8 mouse cellular contexts compared by ENCODE assay signal in the genomic region with DNA sequence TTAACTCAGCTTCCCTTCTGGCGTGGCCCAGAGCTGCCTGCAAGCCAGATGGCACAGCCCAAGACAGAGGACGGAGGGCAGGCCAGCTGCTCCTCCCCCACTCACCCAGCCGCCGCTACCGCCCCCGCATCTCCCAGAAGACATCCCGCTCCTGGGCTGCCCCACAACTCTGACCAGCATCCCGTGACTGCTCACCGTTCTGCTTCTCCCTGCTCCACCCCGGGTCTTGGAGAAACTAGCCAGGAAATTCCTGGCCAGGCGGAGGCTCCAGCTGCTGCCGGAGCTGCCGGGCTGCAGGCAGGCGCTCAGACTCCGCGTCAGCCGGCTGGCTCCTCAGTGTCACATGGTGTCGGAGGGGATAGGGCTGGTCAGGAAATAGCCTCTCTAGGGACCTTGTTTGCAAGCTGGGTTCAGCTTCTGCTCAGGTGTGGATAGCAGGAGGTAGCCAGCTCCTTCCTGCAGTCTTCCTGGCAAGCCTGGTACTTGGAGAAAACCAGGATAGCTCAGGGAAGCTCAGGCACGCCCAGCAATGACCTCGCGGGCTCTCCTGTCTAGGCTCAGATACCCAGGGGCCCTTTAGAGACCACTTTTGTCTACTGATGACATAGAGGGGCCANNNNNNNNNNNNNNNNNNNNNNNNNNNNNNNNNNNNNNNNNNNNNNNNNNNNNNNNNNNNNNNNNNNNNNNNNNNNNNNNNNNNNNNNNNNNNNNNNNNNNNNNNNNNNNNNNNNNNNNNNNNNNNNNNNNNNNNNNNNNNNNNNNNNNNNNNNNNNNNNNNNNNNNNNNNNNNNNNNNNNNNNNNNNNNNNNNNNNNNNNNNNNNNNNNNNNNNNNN. TPM values are rescaled to one million over a fixed set of nuclear protein-coding genes. Genes with fewer than 3 reads are reported as not detected.
DNase-seq lines count a peak whose midpoint lies in the region; ATAC-seq lines count a peak whose summit lies in the region.

A gene (minus strand): TSS at position 505 of the 834 bp plus-strand sequence.

- DNase-seq in CD4-positive helper T cell, adult 2 months (ENCODE audit: low read depth, low spot score), result peak; percentile 57
- peak; percentile 14 for DNase-seq in c-Kit-positive CD71-negative TER-119-negative erythroid progenitor cells, embryonic 14.5 days (ENCODE audit: low read depth)
- peak; percentile 75 for DNase-seq in forebrain, embryonic 14.5 days (ENCODE audit: low spot score)
- DNase-seq in heart, postnatal 10 days, result peak; percentile 92 to 93
- peak; percentile 87 to 92 for DNase-seq in kidney, postnatal 36 days
- no peak for DNase-seq in liver, embryonic 13.5 days
- peak; percentile 80 for DNase-seq in neural tube, embryonic 11.5 days (ENCODE audit: low spot score)

- H3K36me3 ChIP-seq in forebrain, embryonic 14.5 days (ENCODE audit: control insufficient read depth, insufficient read depth, low read length), result no peaks in the 10 kb centered on the region
- no peaks in the 10 kb centered on the region for H3K36me3 ChIP-seq in liver, embryonic 13.5 days
- H3K36me3 ChIP-seq in neural tube, embryonic 11.5 days (ENCODE audit: control insufficient read depth, insufficient read depth, low read length), result no peaks in the 10 kb centered on the region
- H3K36me3 ChIP-seq in stomach, embryonic 15.5 days, result no peaks in the 10 kb centered on the region

- ATAC-seq in forebrain, embryonic 14.5 days, result peak; percentile 87
- ATAC-seq in liver, embryonic 13.5 days (ENCODE audit: low read depth), result peak; percentile 46
- ATAC-seq in neural tube, embryonic 11.5 days (ENCODE audit: insufficient read depth, low FRiP score, low TSS enrichment), result peak; percentile 85
- ATAC-seq in stomach, embryonic 15.5 days (ENCODE audit: insufficient read depth, low FRiP score, low read depth), result peak; percentile 87

- H3K9ac ChIP-seq in forebrain, embryonic 14.5 days (ENCODE audit: low read length), result peak within 1 kb of the TSS; percentile 68
- H3K9ac ChIP-seq in liver, embryonic 13.5 days, result 0 out of 2 replicates have a peak within 1 kb of the TSS, but pooled peaks have one; percentile 3
- H3K9ac ChIP-seq in neural tube, embryonic 11.5 days (ENCODE audit: low read length), result peak within 1 kb of the TSS; percentile 60
- 0 out of 2 replicates have a peak within 1 kb of the TSS, but pooled peaks have one; percentile 6 for H3K9ac ChIP-seq in stomach, embryonic 15.5 days

- peak within 1 kb of the TSS; percentile 62; the same call in 1 of the 2 replicates for H3K27ac ChIP-seq in forebrain, embryonic 14.5 days (ENCODE audit: low read depth, low read length)
- H3K27ac ChIP-seq in liver, embryonic 13.5 days, result no peak within 1 kb of the TSS
- peak within 1 kb of the TSS; percentile 24; the same call in 1 of the 2 replicates for H3K27ac ChIP-seq in neural tube, embryonic 11.5 days (ENCODE audit: low read depth, low read length)
- H3K27ac ChIP-seq in stomach, embryonic 15.5 days, result peak within 1 kb of the TSS; percentile 72

- no peaks in the 10 kb centered on the region for H3K9me3 ChIP-seq in forebrain, embryonic 14.5 days (replicated peaks; ENCODE audit: control insufficient read depth, low read length)
- H3K9me3 ChIP-seq in liver, embryonic 13.5 days (replicated peaks), result no peaks in the 10 kb centered on the region
- no peaks in the 10 kb centered on the region for H3K9me3 ChIP-seq in neural tube, embryonic 11.5 days (ENCODE audit: control insufficient read depth, low read length)
- no peaks in the 10 kb centered on the region for H3K9me3 ChIP-seq in stomach, embryonic 15.5 days

- intact Hi-C loops in heart, postnatal 10 days (cut with DNase I), result no loop called here

- H3K4me1 ChIP-seq in forebrain, embryonic 14.5 days (ENCODE audit: control insufficient read depth, insufficient read depth, low read length), result peaks cover 15% of the 10 kb centered on the region
- peaks cover 12% of the 10 kb centered on the region for H3K4me1 ChIP-seq in liver, embryonic 13.5 days (replicated peaks)
- H3K4me1 ChIP-seq in neural tube, embryonic 11.5 days (ENCODE audit: control insufficient read depth, insufficient read depth, low read length), result peaks cover 11% of the 10 kb centered on the region; the same call in 1 of the 2 replicates
- peaks cover 20% of the 10 kb centered on the region for H3K4me1 ChIP-seq in stomach, embryonic 15.5 days

- 4% methylated on average over 20 of the region's 21 CpGs for WGBS in forebrain, embryonic 14.5 days
- WGBS in liver, embryonic 13.5 days (ENCODE audit: insufficient replicate concordance), result 5% methylated on average over 20 of the region's 21 CpGs
- WGBS in neural tube, embryonic 11.5 days, result 4% methylated on average over 21 of the region's 21 CpGs
- 2% methylated on average over 21 of the region's 21 CpGs for WGBS in stomach, embryonic 15.5 days

- H3K27me3 ChIP-seq in forebrain, embryonic 14.5 days (replicated peaks; ENCODE audit: control insufficient read depth, insufficient read depth, low read length), result no peaks in the 10 kb centered on the region
- peaks cover 22% of the 10 kb centered on the region for H3K27me3 ChIP-seq in liver, embryonic 13.5 days
- H3K27me3 ChIP-seq in neural tube, embryonic 11.5 days (ENCODE audit: control insufficient read depth, insufficient read depth, low read length), result no peaks in the 10 kb centered on the region
- H3K27me3 ChIP-seq in stomach, embryonic 15.5 days (replicated peaks), result no peaks in the 10 kb centered on the region

- H3K4me2 ChIP-seq in forebrain, embryonic 14.5 days (ENCODE audit: low read length), result peak within 1 kb of the TSS; percentile 72
- peak within 1 kb of the TSS; percentile 56 for H3K4me2 ChIP-seq in liver, embryonic 13.5 days
- H3K4me2 ChIP-seq in neural tube, embryonic 11.5 days (ENCODE audit: low read depth), result peak within 1 kb of the TSS; percentile 63
- peak within 1 kb of the TSS; percentile 74 for H3K4me2 ChIP-seq in stomach, embryonic 15.5 days

- peak within 1 kb of the TSS; percentile 43 for H3K4me3 ChIP-seq in forebrain, embryonic 14.5 days (ENCODE audit: low read depth, low read length)
- H3K4me3 ChIP-seq in liver, embryonic 13.5 days (replicated peaks), result peak within 1 kb of the TSS; percentile 41
- peak within 1 kb of the TSS; percentile 38 for H3K4me3 ChIP-seq in neural tube, embryonic 11.5 days (ENCODE audit: low read depth, low read length)
- peak within 1 kb of the TSS; percentile 43 for H3K4me3 ChIP-seq in stomach, embryonic 15.5 days (replicated peaks)

RNA-seq across cellular contexts. Expression of the gene that starts here (rescaled TPM):
- 2.6 and 3.6 TPM in 2 replicates for polyA plus RNA-seq in forebrain, embryonic 14.5 days (2014; fragmentation: Nextera tagmentation; extraction: Ambion mirVana)
- 1 to 10 TPM; 1.8 to 2.3 TPM for total RNA-seq in heart, postnatal 10 days (2021)
- 0.17 and 0.28 TPM in 2 replicates for polyA plus RNA-seq in liver, embryonic 13.5 days (2015; fragmentation: Nextera tagmentation; extraction: Ambion mirVana)
- 2.8 and 4.4 TPM in 2 replicates for polyA plus RNA-seq in neural tube, embryonic 11.5 days (2014; fragmentation: Nextera tagmentation; extraction: Ambion mirVana)
- polyA plus RNA-seq in stomach, embryonic 15.5 days (2015; fragmentation: Nextera tagmentation; extraction: Ambion mirVana), result 0.90 and 1.6 TPM in 2 replicates

Comparison
In these comparisons a context has a peak if more than half of its experiments do, and no peak if none do; other contexts are left out.
1. Peak in ATAC-seq, H3K4me3 ChIP-seq, H3K9ac ChIP-seq and H3K4me2 ChIP-seq in liver, embryonic 13.5 days; RNA of the gene not detected or under 1 TPM.
2. H3K9ac ChIP-seq: peak in every context shown above with its lines; median percentile 68 in forebrain, embryonic 14.5 days; 60 in neural tube, embryonic 11.5 days; 6 in stomach, embryonic 15.5 days; 3 in liver, embryonic 13.5 days.